Mouse (Mus musculus) intestine, postnatal 0 days (tissue): ENCODE data around the gene Gm28360. TPM values are rescaled to one million over a fixed set of nuclear protein-coding genes. Genes with fewer than 3 reads are reported as not detected.
"Not testable (repeated sequence)": the region's sequence is repeated elsewhere in the genome, so short reads cannot be mapped to it uniquely, and the experiment has no call there.

ENCODE experiments used
- ATAC-seq: fragments of 200-750 bp; cut with Nextera tagmentation; 2 replicates; pipeline ENCODE4 v1.8.0; 2017; ENCODE audit warnings: mild to moderate bottlenecking, moderate TSS enrichment, moderate library complexity
- H3K27ac ChIP-seq: fragments of 300-500 bp; sonication (generic); 2 replicates; pipeline ENCODE4 v1.5.1; 2014; ENCODE audit warnings: mild to moderate bottlenecking, low read depth, low read length, moderate library complexity
- H3K27me3 ChIP-seq: fragments of 300-500 bp; sonication (generic); replicated peaks from 2 replicates; pipeline ENCODE4 v1.6.1; 2014; ENCODE audit warnings: low read length, mixed read lengths; ENCODE audit not compliant: control insufficient read depth, insufficient read depth
- H3K36me3 ChIP-seq: fragments of 300-500 bp; sonication (generic); 2 replicates; pipeline ENCODE4 v1.6.1; 2014; ENCODE audit warnings: mild to moderate bottlenecking, moderate library complexity; ENCODE audit not compliant: control insufficient read depth, insufficient read depth
- H3K4me1 ChIP-seq: fragments of 300-500 bp; sonication (generic); replicated peaks from 2 replicates; pipeline ENCODE4 v1.6.1; 2014; ENCODE audit warnings: antibody characterized with exemption, low read length, mixed read lengths; ENCODE audit not compliant: control insufficient read depth, insufficient read depth
- H3K4me2 ChIP-seq: fragments of 300-500 bp; sonication (generic); replicated peaks from 2 replicates; pipeline ENCODE4 v1.6.1; 2014; ENCODE audit warnings: low read depth, mild to moderate bottlenecking, moderate library complexity
- H3K4me3 ChIP-seq: fragments of 300-500 bp; sonication (generic); 2 replicates; pipeline ENCODE4 v1.5.1; 2014; ENCODE audit warnings: low read depth, low read length
- H3K9ac ChIP-seq: fragments of 300-500 bp; sonication (generic); 2 replicates; pipeline ENCODE4 v1.6.1; 2014; ENCODE audit warnings: mild to moderate bottlenecking, low read depth, low read length
- H3K9me3 ChIP-seq: fragments of 300-500 bp; sonication (generic); 2 replicates; pipeline ENCODE4 v1.6.1; 2016; ENCODE audit warnings: mixed run types; ENCODE audit not compliant: control insufficient read depth
- whole genome bisulfite sequencing: fragments of 180-500 bp; shearing (Covaris S2); extraction: QIAGEN DNeasy Blood & Tissue Kit; methylation state at CpG from one replicate; pipeline ENCODE4 v1.1.7; 2014; 5-methylcytosine and 5-hydroxymethylcytosine counted together
- polyA plus RNA-seq: library from polyadenylated mRNA; unstranded; fragments of >200 nt; fragmentation: Nextera tagmentation; extraction: Ambion mirVana; gene quantifications from 2 replicates; pipeline ENCODE4 v1.2.1, GENCODE M21; 2015

Gm28360 gene
- not detected in 2 replicates for polyA plus RNA-seq

- not testable (repeated sequence) for H3K9ac ChIP-seq, H3K9me3 ChIP-seq, H3K27ac ChIP-seq, H3K36me3 ChIP-seq, H3K27me3 ChIP-seq, H3K4me2 ChIP-seq, H3K4me3 ChIP-seq, ATAC-seq, H3K4me1 ChIP-seq
- WGBS: 65% methylated on average over 5 of the region's 5 CpGs
These were observed at the start of gene Gm28360 for GRCm38 (mm10) chr1:117829781-117830180. TSS of gene Gm28360 (plus strand) at chr1:117830081.

GRCm38 (mm10) chr1:117780833-117781232, 49.0 kb upstream of the Gm28360 start, which contains the start of gene B020011L13Rik:
TSS of gene B020011L13Rik (plus strand) at chr1:117781133.
- WGBS: 49% methylated on average over 3 of the region's 3 CpGs

GRCm38 (mm10) chr1:117816271-117816670, 13.6 kb upstream of the Gm28360 start:
- H3K27ac ChIP-seq, H3K36me3 ChIP-seq, ATAC-seq, H3K9me3 ChIP-seq, H3K4me2 ChIP-seq, H3K27me3 ChIP-seq, H3K4me1 ChIP-seq, H3K4me3 ChIP-seq, H3K9ac ChIP-seq: not testable (repeated sequence)

More at GRCm38 (mm10) chr1:117780833-117781232, 49.0 kb upstream of the Gm28360 start, which contains the start of gene B020011L13Rik:
- not testable (repeated sequence) for H3K27me3 ChIP-seq, H3K9me3 ChIP-seq, H3K27ac ChIP-seq, H3K4me1 ChIP-seq, H3K36me3 ChIP-seq, H3K4me2 ChIP-seq, H3K9ac ChIP-seq, H3K4me3 ChIP-seq, ATAC-seq

GRCm38 (mm10) chr1:117851718-117852117, 21.8 kb downstream of the Gm28360 start:
- H3K4me3 ChIP-seq, H3K9me3 ChIP-seq, H3K27ac ChIP-seq, H3K9ac ChIP-seq, H3K27me3 ChIP-seq, H3K36me3 ChIP-seq, H3K4me1 ChIP-seq, H3K4me2 ChIP-seq, ATAC-seq: not testable (repeated sequence)
- WGBS: 86% methylated on average over 3 of the region's 3 CpGs

Other genes starting within 250 kb of the Gm28360 start
- not detected in 2 replicates for gene Gm28363, start 132.9 kb upstream of the Gm28360 start, polyA plus RNA-seq
- not detected in 2 replicates for gene B020011L13Rik, start 48.9 kb upstream of the Gm28360 start, polyA plus RNA-seq
- gene Gm28168, start 97.9 kb downstream of the Gm28360 start, polyA plus RNA-seq: not detected in 2 replicates
- not detected in 2 replicates for gene Gm7145, start 135.9 kb downstream of the Gm28360 start, polyA plus RNA-seq